ENCODE assay signal across 16 mouse cellular contexts in genomic region chr11:24084590-24084989, GRCm38 (mm10). TPM values are rescaled to one million over a fixed set of nuclear protein-coding genes. Genes with fewer than 3 reads are reported as not detected.
DNase-seq lines count a peak whose midpoint lies in the region; ATAC-seq lines count a peak whose summit lies in the region.
"Had no signal": no experiment of that assay in that cellular context is flagged by ENCODE, and none has a peak within 500 bp of the region (broad histone marks: within the 10 kb centered on the region; RNA-seq: fewer than 3 reads in every experiment).

No protein-coding gene starts in this region.

- H3K27me3 ChIP-seq in megakaryocyte, embryonic 14.5 days (replicated peaks): peaks cover 2% of the 10 kb centered on the region
- no peaks in the 10 kb centered on the region for H3K27me3 ChIP-seq in embryonic facial prominence, embryonic 15.5 days
- no peaks in the 10 kb centered on the region for H3K27me3 ChIP-seq in hindbrain, embryonic 14.5 days (ENCODE audit: control insufficient read depth, insufficient read depth, low read length)
- no peaks in the 10 kb centered on the region for H3K27me3 ChIP-seq in neural tube, embryonic 14.5 days (ENCODE audit: control insufficient read depth, insufficient read depth, low read length)
- H3K27me3 ChIP-seq: limb, embryonic 15.5 days had no signal

- H3K27ac ChIP-seq in embryonic facial prominence, embryonic 15.5 days (replicated peaks): no peak overlapping the region
- peak overlapping the region; percentile 99 for H3K27ac ChIP-seq in hindbrain, embryonic 14.5 days
- peak overlapping the region; percentile 84 for H3K27ac ChIP-seq in neural tube, embryonic 14.5 days (ENCODE audit: low read depth, low read length)
- H3K27ac ChIP-seq: heart, adult 2 months; limb, embryonic 15.5 days; macrophage had no signal

- peak overlapping the region; percentile 29 for H3K4me3 ChIP-seq in megakaryocyte, embryonic 14.5 days (replicated peaks)
- no peak overlapping the region for H3K4me3 ChIP-seq in embryonic facial prominence, embryonic 15.5 days (replicated peaks)
- peak overlapping the region; percentile 87 for H3K4me3 ChIP-seq in hindbrain, embryonic 14.5 days (replicated peaks; ENCODE audit: low read length)
- peak overlapping the region; percentile 88 for H3K4me3 ChIP-seq in neural tube, embryonic 14.5 days (ENCODE audit: low read depth, low read length)
- H3K4me3 ChIP-seq: heart, adult 2 months; limb, embryonic 15.5 days had no signal

- 42% methylated on average over 4 of the region's 4 CpGs for WGBS in embryonic facial prominence, embryonic 15.5 days
- WGBS in hindbrain, embryonic 14.5 days: 34% methylated on average over 4 of the region's 4 CpGs
- 34% methylated on average over 4 of the region's 4 CpGs for WGBS in neural tube, embryonic 14.5 days

- H3K9me3 ChIP-seq in megakaryocyte, embryonic 14.5 days: no peaks in the 10 kb centered on the region
- no peaks in the 10 kb centered on the region for H3K9me3 ChIP-seq in embryonic facial prominence, embryonic 15.5 days (replicated peaks)
- H3K9me3 ChIP-seq in hindbrain, embryonic 14.5 days (ENCODE audit: control insufficient read depth, low read length): no peaks in the 10 kb centered on the region
- no peaks in the 10 kb centered on the region for H3K9me3 ChIP-seq in neural tube, embryonic 14.5 days (ENCODE audit: control insufficient read depth, low read length)
- H3K9me3 ChIP-seq: limb, embryonic 15.5 days had no signal

- H3K36me3 ChIP-seq in megakaryocyte, embryonic 14.5 days (replicated peaks; ENCODE audit: low read length): peaks cover 36% of the 10 kb centered on the region
- peaks cover 16% of the 10 kb centered on the region for H3K36me3 ChIP-seq in embryonic facial prominence, embryonic 15.5 days
- H3K36me3 ChIP-seq in hindbrain, embryonic 14.5 days (replicated peaks; ENCODE audit: control insufficient read depth, insufficient read depth): peaks cover 43% of the 10 kb centered on the region
- H3K36me3 ChIP-seq in neural tube, embryonic 14.5 days (ENCODE audit: control insufficient read depth, insufficient read depth, low read length): peaks cover 22% of the 10 kb centered on the region

- no peak for DNase-seq in hindbrain, embryonic 14.5 days (ENCODE audit: low spot score)
- DNase-seq in frontal cortex, postnatal 25 days (ENCODE audit: low spot score in 2 of 2): no peak
- no peak for DNase-seq in gastrocnemius, postnatal 10 days
- DNase-seq: adrenal gland, postnatal 25 days; cerebellum, adult 11-12 months; embryo, embryonic 11 days; heart, adult 2 months; layer of hippocampus, adult 9-11 months had no signal

- H3K4me1 ChIP-seq in megakaryocyte, embryonic 14.5 days: peaks cover 60% of the 10 kb centered on the region
- H3K4me1 ChIP-seq in embryonic facial prominence, embryonic 15.5 days: peaks cover 34% of the 10 kb centered on the region
- H3K4me1 ChIP-seq in hindbrain, embryonic 14.5 days (replicated peaks; ENCODE audit: control insufficient read depth, insufficient read depth, low read length): peaks cover 58% of the 10 kb centered on the region
- H3K4me1 ChIP-seq in neural tube, embryonic 14.5 days (ENCODE audit: control insufficient read depth, insufficient read depth, low read length): peaks cover 40% of the 10 kb centered on the region

- H3K4me2 ChIP-seq in embryonic facial prominence, embryonic 15.5 days (replicated peaks): peak overlapping the region; percentile 19; the same call in 1 of the 2 replicates
- peak overlapping the region; percentile 100 for H3K4me2 ChIP-seq in hindbrain, embryonic 14.5 days (replicated peaks)
- H3K4me2 ChIP-seq in neural tube, embryonic 14.5 days (ENCODE audit: low read depth, low read length): peak overlapping the region; percentile 80
- H3K4me2 ChIP-seq: limb, embryonic 15.5 days had no signal

- no peak overlapping the region for H3K9ac ChIP-seq in embryonic facial prominence, embryonic 15.5 days
- H3K9ac ChIP-seq in hindbrain, embryonic 14.5 days: peak overlapping the region; percentile 98
- H3K9ac ChIP-seq in neural tube, embryonic 14.5 days (replicated peaks; ENCODE audit: low read depth, low read length): peak overlapping the region; percentile 50
- H3K9ac ChIP-seq: limb, embryonic 15.5 days had no signal

- no peak for ATAC-seq in megakaryocyte, adult 5-6 weeks (ENCODE audit: poor library complexity, severe bottlenecking)
- no peak for ATAC-seq in embryonic facial prominence, embryonic 15.5 days (ENCODE audit: insufficient number of reproducible peaks, low FRiP score, low TSS enrichment, low read depth)
- no peak for ATAC-seq in hindbrain, embryonic 14.5 days (ENCODE audit: low FRiP score)
- no peak for ATAC-seq in neural tube, embryonic 14.5 days (ENCODE audit: low read depth)

RNA-seq across cellular contexts. Expression of gene Bcl11a, which starts 6.7 kb away (rescaled TPM):
- polyA plus RNA-seq in megakaryocyte, embryonic 14.5 days (2012; ENCODE audit: insufficient read depth, low replicate concordance): 1.1 and 6.5 TPM in 2 replicates
- 31.4 and 33.7 TPM in 2 replicates for total RNA-seq in megakaryocyte, adult 5-6 weeks (2015)
- total RNA-seq in megakaryocyte, adult 5-6 weeks (2017): 16.2 and 34.6 TPM in 2 replicates
- 41.7 and 43.0 TPM in 2 replicates for polyA plus RNA-seq in embryonic facial prominence, embryonic 15.5 days (2015; fragmentation: Nextera tagmentation; extraction: Ambion mirVana)
- polyA plus RNA-seq in hindbrain, embryonic 14.5 days (2014; fragmentation: Nextera tagmentation; extraction: Ambion mirVana): 106 and 117 TPM in 2 replicates
- polyA plus RNA-seq in neural tube, embryonic 14.5 days (2014; fragmentation: Nextera tagmentation; extraction: Ambion mirVana): 143 and 145 TPM in 2 replicates
- under 1 TPM; 0.54 to 0.97 TPM for total RNA-seq in gastrocnemius, postnatal 10 days (2021)

RNA-seq across cellular contexts. Expression of gene A830031A19Rik, which starts 9.7 kb away (rescaled TPM):
- not detected in 2 replicates for polyA plus RNA-seq in megakaryocyte, embryonic 14.5 days (2012; ENCODE audit: insufficient read depth, low replicate concordance)
- not detected in 2 replicates for total RNA-seq in megakaryocyte, adult 5-6 weeks (2015)
- total RNA-seq in megakaryocyte, adult 5-6 weeks (2017): not detected in 2 replicates
- not detected in 2 replicates for polyA plus RNA-seq in embryonic facial prominence, embryonic 15.5 days (2015; fragmentation: Nextera tagmentation; extraction: Ambion mirVana)
- not detected in 2 replicates for polyA plus RNA-seq in hindbrain, embryonic 14.5 days (2014; fragmentation: Nextera tagmentation; extraction: Ambion mirVana)
- not detected in 2 replicates for polyA plus RNA-seq in neural tube, embryonic 14.5 days (2014; fragmentation: Nextera tagmentation; extraction: Ambion mirVana)
- not detected for total RNA-seq in gastrocnemius, postnatal 10 days (2021)
- total RNA-seq: adrenal gland, postnatal 25 days; heart, adult 2 months; heart, postnatal 25 days had no signal
- polyA plus RNA-seq: heart, adult 2 months; kidney, embryonic 14.5 days; macrophage had no signal

Comparison
In these comparisons a context has a peak if more than half of its experiments do, and no peak if none do; other contexts are left out.
1. H3K4me2 ChIP-seq: peak in every context shown above with its lines; median percentile 100 in hindbrain, embryonic 14.5 days; 80 in neural tube, embryonic 14.5 days; 19 in embryonic facial prominence, embryonic 15.5 days.